Mouse (Mus musculus): Measurements from ENCODE around the gene Prps1l1. TPM values are rescaled to one million over a fixed set of nuclear protein-coding genes. Genes with fewer than 3 reads are reported as not detected.

Gene Prps1l1
- polyA plus RNA-seq, 1 experiment from 2014 or later = not detected

Other genes with a start within 250 kb of the Prps1l1 start
- gene Hdac9, start 67.7 kb upstream of the Prps1l1 start, polyA plus RNA-seq (2015; fragmentation: Nextera tagmentation; extraction: Ambion mirVana) = 9.0 and 9.5 TPM in 2 replicates
- 27.4 and 28.0 TPM in 2 replicates for gene Snx13, start 62.4 kb downstream of the Prps1l1 start, polyA plus RNA-seq (2015; fragmentation: Nextera tagmentation; extraction: Ambion mirVana)

Data from limb, embryonic 15.5 days (tissue).